Mouse (Mus musculus) bone marrow macrophage, adult 2 months (primary cell): ENCODE data around the gene Prn.

Source experiments
- CTCF ChIP-seq: IDR thresholded peaks from 2 replicates; pipeline ENCODE4 v1.5.1; 2012; ENCODE audit warnings: low read depth, mild to moderate bottlenecking, low read length, moderate library complexity
- POLR2A ChIP-seq: IDR thresholded peaks from 2 replicates; pipeline ENCODE4 v1.6.1; 2012; ENCODE audit warnings: mild to moderate bottlenecking, low read depth, low read length, borderline replicate concordance

- TF ChIP-seq POLR2A (no peak), CTCF (no peak)
These were observed 35.5 kb downstream of the Prn start for GRCm38 (mm10) chr2:131945225-131945624.
